Mouse (Mus musculus) retina, postnatal 7 days (tissue): ENCODE measurements at regions not wholly inside any gene's neighbourhood (a gene's known extent, or its start where the extent isn't known, plus 50 kb on each side); places are given as distances from the start of the nearest gene placed in this dataset.
"Not testable (repeated sequence)": the region's sequence is repeated elsewhere in the genome, so short reads cannot be mapped to it uniquely, and the experiment has no call there.

Experiments used
- DNase-seq: peaks from one replicate; pipeline ENCODE4 v3.0.0-alpha.2; 2012; ENCODE audit warnings: low read depth, low spot score

DNA sequence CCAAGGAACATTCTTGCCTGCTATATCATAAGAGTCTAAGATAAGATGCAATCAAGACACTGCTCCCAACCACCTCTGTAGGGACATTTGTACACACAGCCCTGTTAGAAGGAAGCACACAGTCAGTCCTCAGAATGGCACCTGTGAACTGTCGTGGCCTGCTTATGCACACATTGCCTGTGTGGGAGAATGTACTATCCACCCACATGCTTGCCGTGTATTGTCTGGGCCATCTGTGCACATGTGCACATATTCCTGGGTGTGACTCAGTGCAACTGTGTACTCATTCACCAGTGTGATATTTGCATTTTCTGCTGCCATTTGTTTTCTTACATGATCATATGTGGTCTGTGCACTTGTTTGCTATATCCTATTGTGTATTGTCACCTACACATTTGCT, 333.8 kb upstream of the 3110018I06Rik start:
- no peak for DNase-seq

DNA sequence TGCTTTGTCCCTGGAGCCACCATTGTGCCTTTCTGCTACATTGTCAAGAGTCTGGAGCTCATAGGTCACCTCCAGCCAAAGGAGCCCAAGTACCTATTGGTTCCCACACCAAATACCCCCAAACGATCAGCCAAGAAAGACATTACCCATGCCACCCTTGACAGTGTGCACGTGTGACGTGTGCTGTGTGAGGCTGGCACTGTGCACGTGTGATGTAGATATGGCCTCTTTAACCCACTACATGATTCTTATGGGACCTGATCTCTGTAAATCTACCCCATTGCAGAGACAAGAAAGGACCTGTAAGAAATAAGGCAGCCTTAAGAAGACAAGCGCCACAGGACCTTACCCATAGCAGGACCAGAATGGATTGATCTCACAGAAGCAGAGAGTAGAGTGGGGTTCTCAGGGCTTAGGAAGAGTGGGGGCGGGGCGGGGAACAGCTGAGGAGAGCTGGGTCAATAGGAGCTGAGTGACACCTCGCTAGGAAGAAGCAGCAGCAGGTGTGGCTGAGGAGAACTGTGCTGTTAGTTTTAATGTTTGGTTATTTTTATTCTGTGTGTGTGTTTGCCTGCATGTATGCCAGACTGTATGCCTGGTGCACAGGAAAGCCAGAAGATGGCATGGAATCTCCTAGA, 331.5 kb upstream of the 3110018I06Rik start:
- DNase-seq: no peak

DNA sequence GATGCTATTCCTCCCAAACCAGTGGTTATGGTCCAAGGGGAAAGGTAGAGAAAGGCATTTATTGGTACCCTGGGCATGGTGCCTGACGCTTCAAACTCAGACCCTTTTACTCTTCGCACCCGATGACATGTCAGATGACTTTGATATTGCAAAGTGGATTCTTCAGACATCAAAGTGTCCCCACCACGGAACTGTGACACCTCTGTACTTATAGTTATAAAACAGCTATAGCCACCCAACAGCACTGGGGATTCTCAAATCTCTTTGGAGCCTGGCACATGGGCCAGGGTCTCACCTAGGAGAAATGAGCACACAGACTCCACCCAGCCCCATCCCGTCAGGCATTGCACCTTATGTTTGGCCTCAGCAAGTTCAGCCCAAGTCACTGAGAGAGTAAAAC, 329.3 kb upstream of the 3110018I06Rik start:
- no peak for DNase-seq

- DNase-seq: no peak
Observed at GRCm38 (mm10) chr12:107160137-107160536, 328.3 kb upstream of the 3110018I06Rik start.

GRCm38 (mm10) chr12:107160628-107161027, 327.8 kb upstream of the 3110018I06Rik start:
- no peak for DNase-seq

DNA sequence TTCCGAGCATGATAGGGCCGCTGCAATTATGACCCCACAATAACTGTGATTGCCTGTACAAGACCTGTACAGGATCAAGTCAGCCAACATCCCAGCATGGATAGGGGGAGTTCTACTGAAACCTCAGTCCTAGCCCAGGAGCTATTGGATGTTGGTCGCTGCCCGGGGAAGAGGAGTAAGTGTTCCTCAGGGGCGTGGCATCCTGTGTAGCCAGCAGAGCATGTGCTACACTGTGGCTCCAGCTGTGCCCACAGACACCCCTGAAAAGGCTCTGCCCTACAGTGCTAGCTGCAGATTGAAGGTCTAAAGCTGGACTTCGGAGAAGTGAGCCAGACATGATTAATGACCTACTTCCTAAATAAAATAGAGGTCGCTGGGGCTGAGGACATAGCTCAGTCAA, 317.5 kb upstream of the 3110018I06Rik start:
- no peak for DNase-seq

DNA sequence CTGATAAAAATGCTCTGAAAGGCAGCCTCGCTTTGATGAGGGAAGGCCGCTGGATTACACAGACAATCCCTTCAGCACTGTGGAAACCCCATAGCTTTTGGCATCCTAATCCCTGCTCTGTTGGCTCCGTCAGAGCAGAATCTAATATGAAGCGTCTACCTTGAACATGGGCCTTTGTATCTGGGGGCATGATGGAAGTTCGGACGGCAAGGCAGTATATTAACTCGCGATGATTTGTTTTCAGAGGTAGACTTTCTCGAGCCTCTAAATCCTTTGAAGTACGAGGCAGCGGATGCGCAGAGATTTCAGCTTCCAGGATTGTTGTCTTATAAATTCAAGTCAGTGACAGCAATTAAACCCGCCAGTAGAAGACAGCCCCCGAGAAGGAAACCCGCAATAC, 316.8 kb upstream of the 3110018I06Rik start:
- no peak for DNase-seq

DNA sequence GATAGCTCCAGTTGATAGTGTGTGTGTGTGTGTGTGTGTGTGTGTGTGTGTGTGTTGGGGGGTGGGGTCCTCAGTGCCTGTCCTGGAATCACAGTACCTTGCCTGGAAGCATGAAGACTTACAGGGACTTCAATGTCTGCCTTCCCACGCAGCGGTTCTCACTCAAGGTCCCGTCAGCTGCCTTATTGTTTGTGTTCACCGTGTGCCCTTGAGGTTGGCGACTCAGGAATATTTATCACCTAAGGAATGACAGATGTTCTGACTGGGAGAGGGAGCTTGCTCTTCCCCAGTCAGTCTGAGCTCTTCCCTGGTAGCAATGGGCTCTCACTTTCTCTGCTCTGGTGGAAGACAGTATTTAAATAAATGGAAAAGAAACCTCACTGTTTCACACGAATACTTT, 309.8 kb upstream of the 3110018I06Rik start:
- DNase-seq: no peak

- DNase-seq: no peak
Observed at GRCm38 (mm10) chr12:107180501-107180900, 307.9 kb upstream of the 3110018I06Rik start.

DNA sequence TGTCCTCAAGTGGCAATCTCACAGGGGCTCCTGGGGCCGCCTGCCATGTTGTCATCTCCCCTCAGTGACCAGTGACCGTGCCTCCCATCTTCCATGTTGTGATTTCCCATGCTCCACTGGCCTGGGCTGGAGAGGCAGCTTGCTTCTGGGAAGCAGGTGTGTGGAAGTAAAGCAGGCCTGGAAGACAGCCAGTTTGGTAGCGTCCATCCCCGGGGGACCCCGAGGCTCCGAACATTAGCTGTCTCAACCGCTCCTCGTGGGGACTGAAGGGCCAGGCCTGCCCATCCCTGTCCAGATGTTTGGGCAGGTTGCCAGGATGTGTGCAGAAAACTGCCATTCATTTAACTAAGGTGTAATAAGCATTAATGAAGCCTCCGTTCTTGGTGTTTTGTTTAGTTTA, 307.1 kb upstream of the 3110018I06Rik start:
- no peak for DNase-seq

GRCm38 (mm10) chr12:107182091-107182655, 306.3 kb upstream of the 3110018I06Rik start:
- DNase-seq: no peak

GRCm38 (mm10) chr12:107183283-107183682, 305.1 kb upstream of the 3110018I06Rik start:
- no peak for DNase-seq

GRCm38 (mm10) chr12:107184426-107184825, 304.0 kb upstream of the 3110018I06Rik start:
- no peak for DNase-seq

DNA sequence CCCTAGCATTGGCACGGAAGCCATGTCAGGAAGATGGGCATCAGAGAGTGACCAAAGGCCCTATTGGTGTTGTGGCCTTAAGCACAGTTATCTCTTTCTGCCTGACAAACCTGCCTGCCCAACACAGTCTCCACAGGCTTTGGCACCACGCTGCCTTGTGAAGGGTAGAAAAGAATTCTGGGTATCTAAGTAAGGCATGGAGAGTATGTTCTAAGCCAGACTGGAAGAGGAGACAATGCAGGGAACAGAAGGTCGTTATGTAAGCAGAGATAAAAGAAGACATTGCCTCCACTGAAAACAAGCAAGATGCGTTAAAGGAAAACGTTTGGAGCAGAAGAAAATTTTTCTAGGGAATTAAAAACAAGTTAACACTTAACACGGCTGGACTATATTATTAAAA, 302.1 kb upstream of the 3110018I06Rik start:
- no peak for DNase-seq

DNA sequence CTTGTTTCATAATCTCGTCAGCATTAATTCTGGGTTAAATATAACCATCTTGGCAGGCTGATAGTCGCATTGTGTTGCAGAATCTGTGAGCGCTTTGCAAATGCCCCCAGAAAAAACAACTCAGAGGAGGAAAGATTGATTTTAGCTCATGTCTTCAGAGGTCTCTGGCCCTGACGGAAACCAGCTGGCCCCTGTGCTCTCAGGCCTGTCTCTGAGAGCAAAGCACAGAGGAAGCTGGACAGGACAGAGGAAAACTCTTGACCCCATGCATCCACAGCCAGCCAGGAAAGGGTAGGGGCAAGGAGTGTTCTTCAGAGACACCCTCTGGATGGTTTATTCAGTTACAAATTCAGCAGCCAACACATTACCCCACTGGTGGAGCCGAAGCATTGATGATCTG, 300.4 kb upstream of the 3110018I06Rik start:
- no peak for DNase-seq

DNA sequence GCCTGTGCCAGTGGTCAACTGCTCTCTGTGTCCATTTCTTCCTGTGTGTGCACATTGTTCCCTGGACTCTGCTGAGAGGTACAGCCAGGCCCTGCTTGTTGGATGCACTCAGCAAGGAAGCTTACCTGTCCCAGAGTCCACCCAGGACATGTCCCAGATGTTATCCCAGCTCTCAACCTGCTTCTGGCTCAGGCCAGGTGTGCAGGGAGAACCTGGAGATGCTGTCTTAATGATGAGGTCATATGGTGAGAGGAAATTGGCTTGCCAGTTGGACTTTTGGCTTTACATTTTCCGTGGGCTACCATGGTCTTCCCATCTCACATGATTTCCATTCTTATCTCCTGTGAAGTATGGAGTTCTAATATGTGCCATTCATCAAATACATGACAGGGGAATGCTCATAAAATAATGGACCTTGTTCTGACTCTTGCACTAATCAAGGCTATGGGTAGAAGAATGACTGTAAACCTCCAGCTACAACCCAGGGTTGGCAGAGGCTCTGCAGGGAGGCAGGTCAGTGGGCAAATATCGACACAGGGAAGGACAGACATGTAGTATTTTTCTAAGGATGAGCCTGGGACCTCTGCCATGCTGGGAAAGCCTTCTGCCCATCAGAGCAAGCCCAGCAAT, 289.9 kb upstream of the 3110018I06Rik start:
- DNase-seq: no peak

- no peak for DNase-seq
Observed at GRCm38 (mm10) chr12:107200903-107201302, 287.5 kb upstream of the 3110018I06Rik start.

DNA sequence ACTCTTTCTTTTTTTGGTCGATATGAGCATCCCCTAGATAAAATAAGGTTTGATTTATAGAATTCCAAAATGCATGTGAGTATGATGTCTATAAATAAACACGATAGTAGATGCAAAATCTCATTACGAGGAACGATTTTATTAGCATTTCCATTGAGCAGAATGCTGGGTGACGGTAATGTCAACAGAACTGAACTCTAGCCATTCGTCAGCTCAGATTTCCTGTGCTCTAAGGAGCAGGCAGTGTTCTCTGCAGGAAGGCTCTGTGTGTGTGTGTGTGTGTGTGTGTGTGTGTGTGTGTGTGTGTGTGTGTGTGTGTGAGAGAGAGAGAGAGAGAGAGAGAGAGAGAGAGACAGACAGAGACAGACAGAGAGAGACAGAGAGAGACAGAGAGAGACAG, 279.6 kb upstream of the 3110018I06Rik start:
- not testable (repeated sequence) for DNase-seq

DNA sequence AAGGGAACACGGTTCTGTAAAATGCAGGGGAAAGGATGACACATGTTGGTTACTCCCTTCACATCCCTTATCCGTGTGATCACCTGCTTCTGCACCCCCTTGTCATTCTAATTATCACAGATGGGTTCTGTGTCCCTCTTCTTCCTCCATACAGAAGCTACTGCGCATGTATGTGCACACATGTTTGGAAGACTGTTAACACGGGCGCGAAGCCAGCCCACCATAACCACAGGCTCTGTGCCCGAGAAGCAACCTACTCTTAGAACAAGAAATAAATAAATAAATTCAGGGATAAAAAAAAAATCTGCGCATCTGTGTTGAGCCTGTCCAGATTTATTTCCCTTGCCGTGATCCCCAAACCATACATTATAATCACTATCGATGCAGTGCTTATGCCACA, 275.6 kb upstream of the 3110018I06Rik start:
- DNase-seq: no peak

DNA sequence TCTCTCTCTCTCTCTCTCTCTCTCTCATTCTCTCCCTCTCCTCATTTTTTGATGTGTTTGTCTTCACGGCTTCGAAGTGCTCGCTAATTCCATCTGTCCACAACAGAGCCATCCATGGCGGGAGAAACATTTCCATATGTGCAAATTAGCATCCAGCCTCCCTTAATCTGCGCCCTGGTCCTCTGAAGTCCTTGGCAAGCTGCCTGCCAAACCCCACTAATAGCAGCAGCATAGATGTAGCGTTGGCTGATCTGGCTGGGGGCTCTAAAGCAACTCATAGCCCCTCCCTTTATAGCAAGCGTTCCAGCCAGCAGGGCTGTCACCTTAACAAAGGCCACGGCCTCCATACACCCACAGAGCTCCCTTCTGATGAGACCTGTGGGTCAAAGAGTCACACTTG, 272.3 kb upstream of the 3110018I06Rik start:
- DNase-seq: no peak

DNA sequence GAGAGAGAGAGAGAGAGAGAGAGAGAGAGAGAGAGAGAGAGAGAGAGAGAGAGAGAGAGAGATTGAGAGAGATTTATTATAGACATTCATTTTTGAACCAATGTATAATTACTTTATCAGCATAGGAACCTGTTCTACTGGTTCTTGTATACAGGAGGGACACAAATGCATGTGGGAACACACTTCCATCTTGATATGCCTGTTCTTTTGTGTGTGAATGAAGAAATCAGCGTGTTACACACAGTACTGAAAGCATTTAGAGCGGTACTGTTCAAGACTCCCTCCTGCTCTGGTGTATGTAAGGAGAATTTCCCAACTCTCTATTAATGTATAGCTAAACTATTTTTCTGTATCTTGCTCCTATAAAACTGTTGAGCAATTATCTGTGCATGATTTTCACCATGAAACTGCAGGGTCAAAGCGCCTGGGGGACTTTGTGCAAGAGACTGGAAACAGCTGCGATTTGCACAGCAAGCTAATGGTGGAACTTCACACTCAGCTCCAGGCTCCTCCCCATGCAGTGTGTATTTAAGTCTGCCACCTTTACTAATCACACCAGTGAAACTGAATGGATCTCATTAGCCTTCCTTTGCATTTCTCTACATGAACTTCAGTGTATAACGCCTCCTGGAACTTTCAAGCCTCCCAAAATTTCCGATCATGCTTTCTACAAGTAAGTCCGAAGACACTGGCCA, 267.0 kb upstream of the 3110018I06Rik start:
- DNase-seq: no peak

DNA sequence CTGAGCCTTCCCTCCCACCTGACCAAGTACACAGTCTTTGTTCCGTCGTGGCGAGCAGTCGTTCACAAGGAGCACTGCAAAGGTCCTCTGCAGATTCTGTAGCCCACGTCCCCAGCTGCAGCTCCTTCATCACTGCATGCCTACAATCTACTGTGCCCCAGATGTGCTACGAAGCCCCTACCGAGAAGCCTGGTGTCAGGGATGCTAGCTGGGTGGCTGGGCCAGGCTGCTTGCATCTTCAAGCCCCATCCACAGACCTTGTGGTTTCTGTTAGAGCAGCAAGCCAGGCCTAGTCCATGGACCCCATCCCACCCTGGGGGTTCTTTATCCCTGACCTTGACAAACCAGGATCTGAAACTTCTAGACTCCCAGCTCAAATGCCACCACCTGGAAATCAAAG, 266.3 kb upstream of the 3110018I06Rik start:
- DNase-seq: no peak

DNA sequence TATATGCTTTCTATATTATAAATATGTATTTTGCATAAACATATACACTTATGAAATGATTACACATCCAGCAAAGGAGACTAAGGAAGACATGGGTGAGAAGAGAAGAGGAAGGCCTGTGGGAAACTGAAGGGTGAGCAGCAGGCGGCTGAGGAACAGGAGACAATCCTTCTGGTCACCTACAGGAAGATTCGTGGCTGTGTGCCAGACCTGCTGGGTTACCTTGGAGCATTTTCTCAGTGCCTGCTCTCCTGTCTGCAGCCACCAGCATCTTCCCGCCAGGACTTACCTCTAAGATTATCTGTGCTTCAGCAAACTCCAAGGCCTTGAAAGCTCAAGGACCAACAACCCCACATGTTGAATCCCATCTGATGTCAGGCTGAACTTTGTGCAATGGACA, 258.3 kb upstream of the 3110018I06Rik start:
- no peak for DNase-seq
